Mouse (Mus musculus) megakaryocyte, embryonic 14.5 days (primary cell): ENCODE data around the gene Dpysl5.

Source experiments
- FLI1 ChIP-seq: IDR thresholded peaks from 2 replicates; pipeline ENCODE4 v1.6.1; 2012; ENCODE audit warnings: low read length, inconsistent platforms, mixed read lengths
- GATA1 ChIP-seq: IDR thresholded peaks from 3 replicates; pipeline ENCODE4 v1.6.1; 2012; ENCODE audit warnings: mixed read lengths, low read length, inconsistent platforms, borderline replicate concordance

GRCm38 (mm10) chr5:30787381-30787780 lies 76.0 kb downstream of the Dpysl5 start:
- no peak for TF ChIP-seq FLI1
- TF ChIP-seq GATA1: no peak
